Mouse (Mus musculus): Measurements from ENCODE around the gene Cmtr2.

- TF ChIP-seq CTCF (IDR thresholded peaks at IDR 0.05; ENCODE audit: low read depth), result no peak
- TF ChIP-seq EP300 (IDR thresholded peaks at IDR 0.05; ENCODE audit: low read depth), result no peak
Measured at GRCm38 (mm10) chr8:110215365-110215764, at the start of gene Cmtr2.
